Mouse (Mus musculus) G1E (cell line): ENCODE data around the gene Rfx8. TPM values are rescaled to one million over a fixed set of nuclear protein-coding genes. Genes with fewer than 3 reads are reported as not detected.

Experiments
- ATAC-seq: 2 replicates; pipeline ENCODE4 v1.8.0; 2016; ENCODE audit warnings: mild to moderate bottlenecking; ENCODE audit not compliant: insufficient number of reproducible peaks, poor library complexity, low FRiP score, severe bottlenecking; ENCODE audit errors: extremely low read depth
- DNase-seq: peaks from one replicate; pipeline ENCODE4 v3.0.0; 2012; ENCODE audit warnings: low spot score
- H3K27me3 ChIP-seq: 2 replicates; pipeline ENCODE4 v1.6.1; 2012; ENCODE audit warnings: mild to moderate bottlenecking, low read length, inconsistent platforms; ENCODE audit not compliant: insufficient read depth
- H3K36me3 ChIP-seq: replicated peaks from 2 replicates; pipeline ENCODE3; 2012; ENCODE audit warnings: mild to moderate bottlenecking, inconsistent platforms
- H3K4me1 ChIP-seq: 2 replicates; pipeline ENCODE4 v1.6.1; 2012; ENCODE audit warnings: low read depth, low read length, inconsistent platforms, mixed read lengths; ENCODE audit not compliant: insufficient read depth
- H3K4me3 ChIP-seq: 2 replicates; pipeline ENCODE4 v1.5.1; 2012; ENCODE audit warnings: low read depth, mild to moderate bottlenecking, inconsistent platforms, low read length, moderate library complexity, mixed read lengths
- H3K9me3 ChIP-seq: replicated peaks from 2 replicates; pipeline ENCODE4 v1.6.1; 2012; ENCODE audit warnings: inconsistent platforms
- CTCF ChIP-seq: IDR thresholded peaks from 2 replicates; pipeline ENCODE4 v1.5.1; 2012; ENCODE audit warnings: low read depth, low read length, inconsistent platforms, mixed read lengths
- GATA1 ChIP-seq: IDR thresholded peaks from 2 replicates; pipeline ENCODE4 v1.6.1; 2012; ENCODE audit warnings: borderline replicate concordance, low read length, inconsistent platforms, mixed read lengths
- GATA2 ChIP-seq: IDR thresholded peaks from 2 replicates; pipeline ENCODE4 v1.6.1; 2012; ENCODE audit warnings: low read depth, low read length, inconsistent platforms, borderline replicate concordance
- POLR2AphosphoS5 ChIP-seq: IDR thresholded peaks from 2 replicates; pipeline ENCODE4 v1.6.1; 2012; ENCODE audit warnings: low read depth, low read length, inconsistent platforms; ENCODE audit not compliant: insufficient replicate concordance
- TAL1 ChIP-seq: conservative IDR thresholded peaks from 2 replicates; pipeline ENCODE4 v1.6.1; 2012; ENCODE audit warnings: low read depth, low read length, inconsistent platforms, mixed read lengths
- polyA plus RNA-seq: library from polyadenylated mRNA; stranded (reverse); fragments of >175 nt; gene quantifications from 2 replicates; pipeline ENCODE4 v1.2.3, GENCODE M21; 2012
- total RNA-seq, 2 experiments: library from RNA; stranded (forward) in 1 of 2; stranded (reverse) in 1 of 2; fragments of 200-1000 nt in 1 of 2; fragments of >200 nt in 1 of 2; fragmentation: Nextera tagmentation in 1 of 2; gene quantifications; 2 replicates each; pipeline ENCODE4 v1.2.3; 2014 to 2017

Rfx8 gene
- total and polyA plus RNA-seq, 3 experiments, result 0.22 TPM; not detected in 2

DNA sequence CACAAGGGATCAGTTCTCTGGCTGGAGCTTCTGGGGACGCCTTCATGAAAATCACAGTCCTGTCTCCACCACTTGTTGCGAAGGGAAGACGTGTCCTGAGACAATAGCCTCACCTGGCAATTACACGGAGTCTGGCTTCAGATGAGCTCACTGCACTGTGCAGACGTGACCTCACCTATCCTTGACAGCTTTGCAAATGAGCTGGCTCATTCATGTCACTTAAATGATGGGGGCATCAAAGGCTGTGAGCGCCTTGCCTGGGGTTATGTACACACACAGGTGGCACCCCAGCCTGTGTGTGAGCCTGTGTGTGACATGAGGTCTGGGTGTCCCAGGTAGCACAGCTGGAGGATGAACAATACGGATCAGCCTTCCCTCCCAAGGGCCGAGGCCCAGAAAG lies 41.9 kb downstream of the Rfx8 start:
- no peaks in the 10 kb centered on the region for H3K4me1 ChIP-seq
- ATAC-seq, result no peak
- no peak for TF ChIP-seq GATA1
- TF ChIP-seq GATA2, result no peak
- no peak for TF ChIP-seq POLR2AphosphoS5
- TF ChIP-seq CTCF, result no peak
- no peak for TF ChIP-seq TAL1

GRCm38 (mm10) chr1:39676221-39676876 lies 44.4 kb downstream of the Rfx8 start:
- TF ChIP-seq POLR2AphosphoS5, result no peak
- TF ChIP-seq CTCF, result no peak
- TF ChIP-seq GATA1, result no peak
- no peak for TF ChIP-seq TAL1
- TF ChIP-seq GATA2, result no peak
- H3K4me3 ChIP-seq, result no peak overlapping the region
- 0 out of 2 replicates have a peak, but pooled peaks cover 3% of the 10 kb centered on the region for H3K4me1 ChIP-seq
- H3K27me3 ChIP-seq, result peaks cover 5% of the 10 kb centered on the region
- H3K9me3 ChIP-seq, result no peaks in the 10 kb centered on the region
- no peak for ATAC-seq
- no peak for DNase-seq
- H3K36me3 ChIP-seq, result no peaks in the 10 kb centered on the region

More for the DNA sequence above, 41.9 kb downstream of the Rfx8 start:
- DNase-seq, result no peak
- Histone ChIP-seq H3K27me3 (peaks cover 9% of the 10 kb centered on the region), H3K4me3 (no peak overlapping the region), H3K36me3 (no peaks in the 10 kb centered on the region), H3K9me3 (no peaks in the 10 kb centered on the region)

GRCm38 (mm10) chr1:39672362-39673105 lies 48.3 kb downstream of the Rfx8 start:
- ATAC-seq, result no peak
- TF ChIP-seq CTCF, result no peak
- TF ChIP-seq GATA2, result no peak
- Histone ChIP-seq H3K36me3 (no peaks in the 10 kb centered on the region), H3K4me1 (0 out of 2 replicates have a peak, but pooled peaks cover 3% of the 10 kb centered on the region), H3K4me3 (no peak overlapping the region), H3K9me3 (peaks cover 4% of the 10 kb centered on the region; the same call in 1 of the 2 replicates), H3K27me3 (peaks cover 6% of the 10 kb centered on the region; the same call in 1 of the 2 replicates)
- no peak for DNase-seq

DNA sequence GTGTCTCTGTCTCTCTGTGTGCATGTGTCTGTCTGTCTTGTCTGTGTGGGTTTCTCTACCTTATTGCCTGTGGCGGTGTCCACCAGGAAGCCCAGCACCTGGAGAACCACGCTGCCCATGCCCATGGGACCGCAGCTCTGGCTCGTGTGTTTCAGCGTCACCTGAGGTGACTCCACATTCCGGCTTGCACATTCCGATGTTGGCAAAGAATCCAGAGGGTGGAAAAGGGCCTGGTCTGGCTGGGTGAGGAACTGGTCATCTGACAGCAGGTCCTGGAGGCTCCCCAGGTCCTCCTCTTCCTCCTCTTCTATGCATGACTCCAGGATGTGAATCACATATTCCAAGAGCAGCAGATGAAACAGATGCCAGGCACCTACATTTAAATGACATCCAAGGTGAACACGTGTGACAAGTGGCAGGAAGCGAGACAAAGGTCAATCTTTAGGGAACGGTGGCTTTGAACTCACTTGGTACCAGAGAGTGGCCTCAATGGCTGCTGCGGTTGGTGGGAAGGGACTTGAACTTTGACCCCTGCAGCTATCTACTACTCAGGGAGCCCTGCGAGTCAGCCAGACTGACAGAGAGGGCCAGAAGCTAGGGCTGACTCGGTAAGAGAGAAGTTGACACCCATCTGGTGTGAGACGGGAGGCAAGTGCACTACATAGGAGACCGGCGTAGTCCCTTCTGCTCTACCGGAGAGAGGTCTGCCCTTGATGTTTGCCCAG lies 50.4 kb downstream of the Rfx8 start:
- no peak for ATAC-seq
- no peak overlapping the region for H3K4me3 ChIP-seq
- no peak for TF ChIP-seq POLR2AphosphoS5
- no peak for TF ChIP-seq CTCF
- no peak for TF ChIP-seq TAL1
- no peak for TF ChIP-seq GATA1
- no peak for TF ChIP-seq GATA2

GRCm38 (mm10) chr1:39666751-39667252 lies 54.0 kb downstream of the Rfx8 start:
- DNase-seq, result no peak
- H3K4me3 ChIP-seq, result no peak overlapping the region
- peaks cover 3% of the 10 kb centered on the region for H3K4me1 ChIP-seq
- H3K27me3 ChIP-seq, result peaks cover 8% of the 10 kb centered on the region
- no peak for ATAC-seq
- TF ChIP-seq TAL1, result no peak
- no peak for TF ChIP-seq GATA2
- TF ChIP-seq POLR2AphosphoS5, result no peak
- TF ChIP-seq GATA1, result no peak
- no peak for TF ChIP-seq CTCF
- H3K9me3 ChIP-seq, result peaks cover 4% of the 10 kb centered on the region; the same call in 1 of the 2 replicates
- no peaks in the 10 kb centered on the region for H3K36me3 ChIP-seq

More for the DNA sequence above, 50.4 kb downstream of the Rfx8 start:
- H3K36me3 ChIP-seq, result no peaks in the 10 kb centered on the region
- 0 out of 2 replicates have a peak, but pooled peaks cover 3% of the 10 kb centered on the region for H3K4me1 ChIP-seq
- peaks cover 6% of the 10 kb centered on the region; the same call in 1 of the 2 replicates for H3K27me3 ChIP-seq
- H3K9me3 ChIP-seq, result peaks cover 4% of the 10 kb centered on the region; the same call in 1 of the 2 replicates
- DNase-seq, result no peak
